Mouse (Mus musculus): Measurements from ENCODE around the gene Sh3bp5. TPM values are rescaled to one million over a fixed set of nuclear protein-coding genes. Genes with fewer than 3 reads are reported as not detected.

Sh3bp5 gene
- polyA plus RNA-seq, 1 experiment from 2014 or later = 155 TPM

- Histone ChIP-seq H3K36me3 (ENCODE audit: control insufficient read depth, insufficient read depth, low read length) (no peaks in the 10 kb centered on the region), H3K4me2 (ENCODE audit: low read length) (no peak overlapping the region), H3K9ac (ENCODE audit: low read depth, low read length) (no peak overlapping the region), H3K27ac (ENCODE audit: low read depth, low read length) (no peak overlapping the region), H3K4me3 (ENCODE audit: low read length) (no peak overlapping the region), H3K9me3 (ENCODE audit: control insufficient read depth, low read length) (no peaks in the 10 kb centered on the region), H3K27me3 (replicated peaks; ENCODE audit: control insufficient read depth, insufficient read depth, low read length) (no peaks in the 10 kb centered on the region), H3K4me1 (ENCODE audit: control insufficient read depth, insufficient read depth, low read depth, low read length) (0 out of 2 replicates have a peak, but pooled peaks cover 3% of the 10 kb centered on the region)
- ATAC-seq = no peak
- 87% methylated on average over 7 of the region's 7 CpGs for WGBS
These were observed 35.6 kb downstream of the Sh3bp5 start for GRCm38 (mm10) chr14:31400246-31400645.

DNA sequence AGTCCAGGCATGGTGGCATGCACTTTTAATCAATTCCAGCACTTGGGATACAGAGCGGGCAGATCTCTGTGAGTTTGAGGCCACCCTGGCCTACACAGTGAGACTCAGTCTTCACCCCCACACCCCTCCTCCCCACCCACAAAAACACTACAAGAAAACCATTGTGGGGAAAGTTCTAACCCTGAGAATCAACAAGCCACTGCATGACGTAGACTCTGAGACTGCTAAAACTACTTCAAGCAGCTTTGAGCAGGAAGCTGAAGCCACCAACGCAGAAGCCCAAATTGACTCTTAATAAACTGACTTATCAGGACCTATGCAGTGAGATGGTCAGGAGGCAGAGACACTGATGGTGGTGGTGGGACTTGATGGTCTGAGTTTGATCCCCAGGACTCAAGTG is 36.6 kb downstream of the Sh3bp5 start:
- no peak for ATAC-seq
- 0 out of 2 replicates have a peak, but pooled peaks cover 3% of the 10 kb centered on the region for H3K4me1 ChIP-seq (ENCODE audit: control insufficient read depth, insufficient read depth, low read depth, low read length)
- no peaks in the 10 kb centered on the region for H3K36me3 ChIP-seq (ENCODE audit: control insufficient read depth, insufficient read depth, low read length)
- no peak overlapping the region for H3K4me2 ChIP-seq (ENCODE audit: low read length)
- no peak overlapping the region for H3K27ac ChIP-seq (ENCODE audit: low read depth, low read length)
- WGBS = 88% methylated on average over 3 of the region's 3 CpGs
- H3K4me3 ChIP-seq (ENCODE audit: low read length) = no peak overlapping the region
- no peaks in the 10 kb centered on the region for H3K27me3 ChIP-seq (replicated peaks; ENCODE audit: control insufficient read depth, insufficient read depth, low read length)
- H3K9me3 ChIP-seq (ENCODE audit: control insufficient read depth, low read length) = no peaks in the 10 kb centered on the region
- no peak overlapping the region for H3K9ac ChIP-seq (ENCODE audit: low read depth, low read length)

GRCm38 (mm10) chr14:31398819-31399218 is 37.1 kb downstream of the Sh3bp5 start:
- no peak overlapping the region for H3K4me3 ChIP-seq (ENCODE audit: low read length)
- 0 out of 2 replicates have a peak, but pooled peaks cover 3% of the 10 kb centered on the region for H3K4me1 ChIP-seq (ENCODE audit: control insufficient read depth, insufficient read depth, low read depth, low read length)
- no peak overlapping the region for H3K4me2 ChIP-seq (ENCODE audit: low read length)
- no peaks in the 10 kb centered on the region for H3K9me3 ChIP-seq (ENCODE audit: control insufficient read depth, low read length)
- no peaks in the 10 kb centered on the region for H3K27me3 ChIP-seq (replicated peaks; ENCODE audit: control insufficient read depth, insufficient read depth, low read length)
- ATAC-seq = no peak
- 90% methylated on average over 11 of the region's 11 CpGs for WGBS
- no peak overlapping the region for H3K27ac ChIP-seq (ENCODE audit: low read depth, low read length)
- no peaks in the 10 kb centered on the region for H3K36me3 ChIP-seq (ENCODE audit: control insufficient read depth, insufficient read depth, low read length)
- H3K9ac ChIP-seq (ENCODE audit: low read depth, low read length) = no peak overlapping the region

DNA sequence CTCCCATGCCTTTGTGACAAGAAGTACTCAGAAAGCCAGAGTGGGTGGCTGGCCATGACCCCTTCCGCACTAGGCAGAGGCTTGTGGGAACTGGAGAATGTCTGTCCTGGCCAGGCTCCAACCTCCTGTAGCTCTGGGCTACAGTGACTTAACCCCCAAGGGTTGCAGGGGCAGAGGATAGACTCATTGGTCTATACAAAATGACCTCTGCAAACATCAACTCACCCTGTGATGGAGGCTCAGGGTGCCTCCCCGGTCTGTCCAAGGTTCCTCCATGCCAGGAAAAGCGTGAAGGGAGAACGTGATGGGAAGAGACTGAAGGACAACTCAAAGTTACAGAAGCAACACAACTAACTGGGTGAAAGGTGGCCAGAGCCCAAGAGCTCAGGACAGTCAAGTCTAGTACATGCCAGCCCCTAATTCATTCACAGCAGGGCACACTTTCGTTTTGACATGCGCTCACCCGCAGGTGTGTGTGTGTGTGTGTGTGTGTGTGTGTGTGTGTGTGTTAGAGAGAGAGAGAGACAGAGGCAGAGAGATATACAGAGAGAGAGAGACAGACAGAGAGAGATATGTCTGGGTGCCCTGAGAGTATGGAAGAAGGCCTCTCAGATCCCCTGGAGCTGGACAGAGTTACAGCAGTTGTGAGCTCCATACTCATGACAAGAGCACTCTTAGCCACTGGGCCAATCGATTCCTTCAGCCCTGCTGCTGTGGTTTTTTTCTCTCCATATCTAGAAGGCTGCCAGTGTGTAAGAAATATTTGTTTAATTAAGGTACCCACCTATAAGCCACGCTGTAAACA is 37.9 kb downstream of the Sh3bp5 start:
- Histone ChIP-seq H3K4me3 (ENCODE audit: low read length) (no peak overlapping the region), H3K4me1 (ENCODE audit: control insufficient read depth, insufficient read depth, low read depth, low read length) (peaks cover 6% of the 10 kb centered on the region; the same call in 1 of the 2 replicates), H3K27me3 (replicated peaks; ENCODE audit: control insufficient read depth, insufficient read depth, low read length) (no peaks in the 10 kb centered on the region), H3K27ac (ENCODE audit: low read depth, low read length) (no peak overlapping the region), H3K36me3 (ENCODE audit: control insufficient read depth, insufficient read depth, low read length) (no peaks in the 10 kb centered on the region), H3K4me2 (ENCODE audit: low read length) (no peak overlapping the region), H3K9ac (ENCODE audit: low read depth, low read length) (no peak overlapping the region), H3K9me3 (ENCODE audit: control insufficient read depth, low read length) (no peaks in the 10 kb centered on the region)
- WGBS = 80% methylated on average over 9 of the region's 9 CpGs
- peak; percentile 24; the same call in 1 of the 2 replicates for ATAC-seq

GRCm38 (mm10) chr14:31397353-31397752 is 38.5 kb downstream of the Sh3bp5 start:
- 0 out of 2 replicates have a peak, but pooled peaks have one; percentile 14 for ATAC-seq
- Histone ChIP-seq H3K27ac (ENCODE audit: low read depth, low read length) (no peak overlapping the region), H3K4me1 (ENCODE audit: control insufficient read depth, insufficient read depth, low read depth, low read length) (peaks cover 6% of the 10 kb centered on the region; the same call in 1 of the 2 replicates), H3K36me3 (ENCODE audit: control insufficient read depth, insufficient read depth, low read length) (no peaks in the 10 kb centered on the region), H3K4me2 (ENCODE audit: low read length) (no peak overlapping the region), H3K9ac (ENCODE audit: low read depth, low read length) (no peak overlapping the region), H3K27me3 (replicated peaks; ENCODE audit: control insufficient read depth, insufficient read depth, low read length) (no peaks in the 10 kb centered on the region), H3K9me3 (ENCODE audit: control insufficient read depth, low read length) (no peaks in the 10 kb centered on the region), H3K4me3 (ENCODE audit: low read length) (no peak overlapping the region)
- WGBS = 76% methylated on average over 12 of the region's 12 CpGs

- H3K27me3 ChIP-seq (replicated peaks; ENCODE audit: control insufficient read depth, insufficient read depth, low read length) = no peaks in the 10 kb centered on the region
- H3K4me3 ChIP-seq (ENCODE audit: low read length) = no peak overlapping the region
- ATAC-seq = no peak
- H3K9me3 ChIP-seq (ENCODE audit: control insufficient read depth, low read length) = no peaks in the 10 kb centered on the region
- H3K9ac ChIP-seq (ENCODE audit: low read depth, low read length) = no peak overlapping the region
- H3K4me1 ChIP-seq (ENCODE audit: control insufficient read depth, insufficient read depth, low read depth, low read length) = peaks cover 6% of the 10 kb centered on the region; the same call in 1 of the 2 replicates
- no peak overlapping the region for H3K4me2 ChIP-seq (ENCODE audit: low read length)
- no peak overlapping the region for H3K27ac ChIP-seq (ENCODE audit: low read depth, low read length)
- no peaks in the 10 kb centered on the region for H3K36me3 ChIP-seq (ENCODE audit: control insufficient read depth, insufficient read depth, low read length)
- WGBS = 94% methylated on average over 2 of the region's 2 CpGs
These were observed 39.5 kb downstream of the Sh3bp5 start for GRCm38 (mm10) chr14:31396428-31396827.

DNA sequence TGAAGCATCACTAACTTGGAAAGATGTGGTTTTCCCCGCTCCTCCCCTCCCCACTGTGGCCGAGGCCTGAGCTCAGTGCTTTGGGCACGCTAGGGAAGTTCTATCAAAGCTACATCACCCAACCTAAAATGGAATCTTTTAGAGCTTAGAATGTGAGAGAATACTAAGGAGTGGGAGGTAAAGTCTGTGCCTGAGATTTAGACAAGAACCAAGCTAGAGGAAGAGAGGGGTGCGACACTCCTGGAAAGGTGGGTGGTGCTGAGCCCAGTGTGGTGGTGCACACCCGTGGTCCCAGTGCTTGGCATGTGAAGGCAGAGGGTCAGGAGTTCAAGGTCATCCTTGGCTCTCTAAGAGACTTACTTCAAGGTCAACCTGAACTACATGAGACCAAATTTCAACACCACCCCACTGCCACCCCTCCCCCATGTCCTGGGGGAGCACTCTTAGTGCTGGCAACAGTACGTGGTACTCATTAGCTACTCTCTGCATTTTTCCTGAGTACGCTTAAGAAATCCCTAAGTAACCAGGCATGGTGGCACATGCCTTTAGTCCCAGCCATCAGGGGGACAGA is 40.2 kb downstream of the Sh3bp5 start:
- no peak overlapping the region for H3K9ac ChIP-seq (ENCODE audit: low read depth, low read length)
- H3K9me3 ChIP-seq (ENCODE audit: control insufficient read depth, low read length) = no peaks in the 10 kb centered on the region
- no peaks in the 10 kb centered on the region for H3K27me3 ChIP-seq (replicated peaks; ENCODE audit: control insufficient read depth, insufficient read depth, low read length)
- H3K4me2 ChIP-seq (ENCODE audit: low read length) = no peak overlapping the region
- no peaks in the 10 kb centered on the region for H3K36me3 ChIP-seq (ENCODE audit: control insufficient read depth, insufficient read depth, low read length)
- H3K4me3 ChIP-seq (ENCODE audit: low read length) = no peak overlapping the region
- no peak for ATAC-seq
- H3K27ac ChIP-seq (ENCODE audit: low read depth, low read length) = no peak overlapping the region
- peaks cover 6% of the 10 kb centered on the region; the same call in 1 of the 2 replicates for H3K4me1 ChIP-seq (ENCODE audit: control insufficient read depth, insufficient read depth, low read depth, low read length)
- WGBS = 90% methylated on average over 7 of the region's 7 CpGs

GRCm38 (mm10) chr14:31394822-31395532 is 40.9 kb downstream of the Sh3bp5 start:
- Histone ChIP-seq H3K4me1 (ENCODE audit: control insufficient read depth, insufficient read depth, low read depth, low read length) (peaks cover 6% of the 10 kb centered on the region; the same call in 1 of the 2 replicates), H3K27me3 (replicated peaks; ENCODE audit: control insufficient read depth, insufficient read depth, low read length) (no peaks in the 10 kb centered on the region), H3K9me3 (ENCODE audit: control insufficient read depth, low read length) (no peaks in the 10 kb centered on the region), H3K27ac (ENCODE audit: low read depth, low read length) (no peak overlapping the region), H3K36me3 (ENCODE audit: control insufficient read depth, insufficient read depth, low read length) (no peaks in the 10 kb centered on the region), H3K4me3 (ENCODE audit: low read length) (no peak overlapping the region), H3K9ac (ENCODE audit: low read depth, low read length) (no peak overlapping the region), H3K4me2 (ENCODE audit: low read length) (no peak overlapping the region)
- WGBS = 98% methylated on average over 9 of the region's 9 CpGs
- ATAC-seq = no peak
